Mouse (Mus musculus) lung, postnatal 0 days (tissue): ENCODE measurements at regions not wholly inside any gene's neighbourhood (a gene's known extent, or its start where the extent isn't known, plus 50 kb on each side); places are given as distances from the start of the nearest gene placed in this dataset.
"Not testable (repeated sequence)": the region's sequence is repeated elsewhere in the genome, so short reads cannot be mapped to it uniquely, and the experiment has no call there.

Experiments
- CTCF ChIP-seq: IDR thresholded peaks from 2 replicates; pipeline ENCODE4 v1.5.1; 2016; ENCODE audit warnings: antibody characterized with exemption, mild to moderate bottlenecking
- EP300 ChIP-seq: IDR thresholded peaks from 2 replicates; pipeline ENCODE4 v1.6.1; 2016; ENCODE audit warnings: antibody characterized with exemption, mild to moderate bottlenecking, control low read depth

DNA sequence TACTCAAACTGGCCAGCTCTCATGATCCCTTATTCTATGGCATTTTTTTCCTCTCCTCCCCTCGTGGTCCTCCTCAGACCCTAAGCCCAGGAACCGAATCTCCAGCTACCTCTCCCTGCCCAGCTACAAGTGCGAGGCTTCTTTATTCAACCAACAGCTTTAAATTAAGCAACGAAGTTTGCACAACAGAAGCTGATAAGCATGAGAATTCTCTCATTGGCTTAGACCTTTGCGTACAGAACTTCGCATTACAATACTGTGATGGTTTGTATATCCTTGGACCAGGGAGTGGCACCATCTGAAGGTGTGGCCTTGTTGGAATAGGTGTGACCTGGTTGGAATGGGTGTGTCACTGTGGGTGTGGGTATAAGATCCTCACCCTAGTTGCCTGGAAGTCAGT, 205.4 kb downstream of the Diras2 start:
- not testable (repeated sequence) for TF ChIP-seq CTCF, EP300
